Mouse (Mus musculus) lung, postnatal 4 days (tissue): ENCODE measurements around the gene Hoxd4.
A peak's percentile ranks its signal among the peaks of the same experiment; 100 is the strongest.

Source experiments
- DNase-seq, 2 experiments: peaks; one replicate each; pipeline ENCODE4 v3.0.0; 2021

Hoxd4 gene

GRCm38 (mm10) chr2:74707599-74707998 is 4.1 kb upstream of the Hoxd4 start:
- DNase-seq: no peak

- no peak for DNase-seq
These were observed 3.1 kb upstream of the Hoxd4 start for GRCm38 (mm10) chr2:74708676-74709075.

GRCm38 (mm10) chr2:74709465-74710419 is 2.0 kb upstream of the Hoxd4 start:
- no peak for DNase-seq

- DNase-seq: no peak
These were observed 693 bp upstream of the Hoxd4 start for GRCm38 (mm10) chr2:74710929-74711543.

- DNase-seq: no peak
These were observed 1.8 kb downstream of the Hoxd4 start for GRCm38 (mm10) chr2:74713239-74714150.

- DNase-seq: no peak
These were observed 2.5 kb downstream of the Hoxd4 start for GRCm38 (mm10) chr2:74714156-74714789.

GRCm38 (mm10) chr2:74714881-74715280 is 3.2 kb downstream of the Hoxd4 start:
- no peak for DNase-seq

GRCm38 (mm10) chr2:74715504-74716241 is 3.9 kb downstream of the Hoxd4 start:
- peak; percentile 85 to 91 for DNase-seq

- no peak for DNase-seq
These were observed 8.7 kb downstream of the Hoxd4 start for GRCm38 (mm10) chr2:74720384-74720783.

GRCm38 (mm10) chr2:74720955-74721491 is 9.3 kb downstream of the Hoxd4 start:
- no peak for DNase-seq

GRCm38 (mm10) chr2:74721882-74722281 is 10.2 kb downstream of the Hoxd4 start:
- no peak for DNase-seq

GRCm38 (mm10) chr2:74722949-74723348 is 11.2 kb downstream of the Hoxd4 start:
- no peak for DNase-seq

- no peak for DNase-seq
These were observed 12.7 kb downstream of the Hoxd4 start for GRCm38 (mm10) chr2:74724244-74725015.

GRCm38 (mm10) chr2:74725171-74725570 is 13.4 kb downstream of the Hoxd4 start:
- no peak for DNase-seq

GRCm38 (mm10) chr2:74726551-74726950 is 14.8 kb downstream of the Hoxd4 start, which contains the start of gene Gm28230:
TSS of gene Gm28230 (plus strand) at chr2:74726728.
- no peak for DNase-seq

GRCm38 (mm10) chr2:74726973-74727639 is 15.4 kb downstream of the Hoxd4 start:
- DNase-seq: no peak

GRCm38 (mm10) chr2:74727640-74728302 is 16.0 kb downstream of the Hoxd4 start:
- no peak for DNase-seq

GRCm38 (mm10) chr2:74728303-74728680 is 16.6 kb downstream of the Hoxd4 start:
- DNase-seq: no peak

GRCm38 (mm10) chr2:74730331-74730730 is 18.6 kb downstream of the Hoxd4 start:
- no peak for DNase-seq
